Mouse (Mus musculus) forebrain, embryonic 15.5 days (tissue): Measurements from ENCODE around the gene Brd2. TPM values are rescaled to one million over a fixed set of nuclear protein-coding genes. Genes with fewer than 3 reads are reported as not detected.

Experiments used
- ATAC-seq: fragments of 200-750 bp; cut with Nextera tagmentation; replicated peaks from 2 replicates; pipeline ENCODE4 v1.8.0; 2017; ENCODE audit warnings: mild to moderate bottlenecking, moderate TSS enrichment, moderate library complexity
- H3K27ac ChIP-seq: fragments of 300-500 bp; sonication (generic); replicated peaks from 2 replicates; pipeline ENCODE4 v1.5.1; 2015; ENCODE audit warnings: mild to moderate bottlenecking, inconsistent platforms
- H3K27me3 ChIP-seq: fragments of 300-500 bp; sonication (generic); 2 replicates; pipeline ENCODE4 v1.6.1; 2015; ENCODE audit warnings: inconsistent platforms
- H3K36me3 ChIP-seq: fragments of 300-500 bp; sonication (generic); 2 replicates; pipeline ENCODE4 v1.6.1; 2015; ENCODE audit warnings: mild to moderate bottlenecking, inconsistent platforms
- H3K4me1 ChIP-seq: fragments of 300-500 bp; sonication (generic); 2 replicates; pipeline ENCODE4 v1.6.1; 2015; ENCODE audit warnings: inconsistent platforms
- H3K4me2 ChIP-seq: fragments of 300-500 bp; sonication (generic); replicated peaks from 2 replicates; pipeline ENCODE4 v1.6.1; 2015; ENCODE audit warnings: mild to moderate bottlenecking, inconsistent platforms
- H3K4me3 ChIP-seq: fragments of 300-500 bp; sonication (generic); 2 replicates; pipeline ENCODE4 v1.5.1; 2015; ENCODE audit warnings: mild to moderate bottlenecking, inconsistent platforms
- H3K9ac ChIP-seq: fragments of 300-500 bp; sonication (generic); replicated peaks from 2 replicates; pipeline ENCODE4 v1.6.1; 2015; ENCODE audit warnings: mild to moderate bottlenecking, inconsistent platforms
- H3K9me3 ChIP-seq: fragments of 300-500 bp; sonication (generic); 2 replicates; pipeline ENCODE4 v1.6.1; 2016; ENCODE audit warnings: inconsistent platforms
- WGBS: fragments of 180-500 bp; shearing (Covaris S2); methylation state at CpG from one replicate; pipeline ENCODE4 v1.1.7; 2015; ENCODE audit warnings: mixed read lengths; 5-methylcytosine and 5-hydroxymethylcytosine counted together
- polyA plus RNA-seq: library from polyadenylated mRNA; unstranded; fragments of >200 nt; fragmentation: Nextera tagmentation; extraction: Ambion mirVana; gene quantifications from 2 replicates; pipeline ENCODE4 v1.2.1, GENCODE M21; 2015

Brd2 gene
- polyA plus RNA-seq, 1 experiment from 2014 or later, result 133 TPM

- peak; percentile 18; the same call in 1 of the 2 replicates for ATAC-seq
- Histone ChIP-seq H3K4me2 (peak overlapping the region; percentile 26), H3K36me3 (no peaks in the 10 kb centered on the region), H3K27me3 (no peaks in the 10 kb centered on the region), H3K4me3 (peak overlapping the region; percentile 12), H3K9me3 (no peaks in the 10 kb centered on the region), H3K4me1 (peaks cover 30% of the 10 kb centered on the region), H3K9ac (0 out of 2 replicates have a peak overlapping the region, but pooled peaks have one; percentile 3), H3K27ac (peak overlapping the region; percentile 60)
- WGBS, result 21% methylated on average over 18 of the region's 18 CpGs
These were observed 6.7 kb upstream of the Brd2 start for GRCm38 (mm10) chr17:34128944-34129791.

GRCm38 (mm10) chr17:34128264-34128937 lies 6.0 kb upstream of the Brd2 start:
- Histone ChIP-seq H3K9ac (0 out of 2 replicates have a peak overlapping the region, but pooled peaks have one; percentile 3), H3K9me3 (no peaks in the 10 kb centered on the region), H3K27ac (peak overlapping the region; percentile 60), H3K4me2 (peak overlapping the region; percentile 26), H3K4me1 (peaks cover 38% of the 10 kb centered on the region), H3K36me3 (no peaks in the 10 kb centered on the region), H3K4me3 (peak overlapping the region; percentile 12), H3K27me3 (no peaks in the 10 kb centered on the region)
- WGBS, result 22% methylated on average over 13 of the region's 13 CpGs
- ATAC-seq, result 0 out of 2 replicates have a peak, but pooled peaks have one; percentile 57

GRCm38 (mm10) chr17:34127475-34127874 lies 5.0 kb upstream of the Brd2 start:
- no peak overlapping the region for H3K9ac ChIP-seq
- no peak overlapping the region for H3K4me2 ChIP-seq
- H3K36me3 ChIP-seq, result no peaks in the 10 kb centered on the region
- no peak overlapping the region for H3K27ac ChIP-seq
- ATAC-seq, result no peak
- H3K4me3 ChIP-seq, result no peak overlapping the region
- 21% methylated on average over 6 of the region's 6 CpGs for WGBS
- H3K9me3 ChIP-seq, result no peaks in the 10 kb centered on the region
- H3K27me3 ChIP-seq, result no peaks in the 10 kb centered on the region
- peaks cover 42% of the 10 kb centered on the region for H3K4me1 ChIP-seq

GRCm38 (mm10) chr17:34126826-34127420 lies 4.5 kb upstream of the Brd2 start:
- Histone ChIP-seq H3K4me3 (no peak overlapping the region), H3K9ac (no peak overlapping the region), H3K4me2 (no peak overlapping the region), H3K27me3 (no peaks in the 10 kb centered on the region), H3K4me1 (peaks cover 42% of the 10 kb centered on the region), H3K36me3 (no peaks in the 10 kb centered on the region), H3K9me3 (no peaks in the 10 kb centered on the region), H3K27ac (no peak overlapping the region)
- WGBS, result 59% methylated on average over 9 of the region's 9 CpGs
- ATAC-seq, result no peak

GRCm38 (mm10) chr17:34124649-34125048 lies 2.2 kb upstream of the Brd2 start:
- Histone ChIP-seq H3K36me3 (no peaks in the 10 kb centered on the region), H3K4me2 (no peak overlapping the region), H3K4me1 (peaks cover 42% of the 10 kb centered on the region), H3K9me3 (no peaks in the 10 kb centered on the region), H3K27ac (no peak overlapping the region), H3K4me3 (no peak overlapping the region), H3K27me3 (no peaks in the 10 kb centered on the region), H3K9ac (no peak overlapping the region)
- no peak for ATAC-seq
- WGBS, result 89% methylated on average over 6 of the region's 6 CpGs

- Histone ChIP-seq H3K9ac (peak overlapping the region; percentile 98), H3K27me3 (no peaks in the 10 kb centered on the region), H3K27ac (peak overlapping the region; percentile 100), H3K4me2 (peak overlapping the region; percentile 80), H3K9me3 (no peaks in the 10 kb centered on the region), H3K4me1 (peaks cover 33% of the 10 kb centered on the region), H3K4me3 (peak overlapping the region; percentile 90), H3K36me3 (no peaks in the 10 kb centered on the region)
- WGBS, result 4% methylated on average over 2 of the region's 2 CpGs
- ATAC-seq, result no peak
These were observed 1.1 kb upstream of the Brd2 start for GRCm38 (mm10) chr17:34123518-34123917.

- H3K27me3 ChIP-seq, result no peaks in the 10 kb centered on the region
- H3K9me3 ChIP-seq, result no peaks in the 10 kb centered on the region
- 1% methylated on average over 7 of the region's 7 CpGs for WGBS
- H3K27ac ChIP-seq, result peak overlapping the region; percentile 100
- peaks cover 29% of the 10 kb centered on the region for H3K4me1 ChIP-seq
- ATAC-seq, result no peak
- peak overlapping the region; percentile 98 for H3K9ac ChIP-seq
- peak overlapping the region; percentile 90 for H3K4me3 ChIP-seq
- H3K4me2 ChIP-seq, result peak overlapping the region; percentile 80
- H3K36me3 ChIP-seq, result no peaks in the 10 kb centered on the region
These were observed 677 bp upstream of the Brd2 start for GRCm38 (mm10) chr17:34123111-34123510.

GRCm38 (mm10) chr17:34121879-34122187 lies 601 bp downstream of the Brd2 start:
- Histone ChIP-seq H3K4me1 (peaks cover 30% of the 10 kb centered on the region), H3K27me3 (no peaks in the 10 kb centered on the region), H3K9me3 (no peaks in the 10 kb centered on the region), H3K4me2 (peak overlapping the region; percentile 80), H3K4me3 (peak overlapping the region; percentile 90), H3K36me3 (0 out of 2 replicates have a peak, but pooled peaks cover 3% of the 10 kb centered on the region), H3K9ac (peak overlapping the region; percentile 98), H3K27ac (peak overlapping the region; percentile 100)
- ATAC-seq, result no peak
- 2% methylated on average over 10 of the region's 10 CpGs for WGBS

GRCm38 (mm10) chr17:34121172-34121878 lies 1.1 kb downstream of the Brd2 start:
- Histone ChIP-seq H3K9ac (peak overlapping the region; percentile 98), H3K4me3 (peak overlapping the region; percentile 90), H3K4me1 (peaks cover 36% of the 10 kb centered on the region), H3K4me2 (peak overlapping the region; percentile 80), H3K36me3 (0 out of 2 replicates have a peak, but pooled peaks cover 4% of the 10 kb centered on the region), H3K27ac (peak overlapping the region; percentile 100), H3K9me3 (no peaks in the 10 kb centered on the region), H3K27me3 (no peaks in the 10 kb centered on the region)
- WGBS, result under 1% methylated on average over 34 of the region's 35 CpGs
- peak; percentile 18 for ATAC-seq

- H3K9me3 ChIP-seq, result no peaks in the 10 kb centered on the region
- H3K27me3 ChIP-seq, result no peaks in the 10 kb centered on the region
- H3K4me3 ChIP-seq, result peak overlapping the region; percentile 90
- ATAC-seq, result no peak
- 1% methylated on average over 31 of the region's 31 CpGs for WGBS
- H3K27ac ChIP-seq, result peak overlapping the region; percentile 100
- H3K36me3 ChIP-seq, result peaks cover 7% of the 10 kb centered on the region
- H3K9ac ChIP-seq, result peak overlapping the region; percentile 98
- peaks cover 39% of the 10 kb centered on the region for H3K4me1 ChIP-seq
- peak overlapping the region; percentile 80 for H3K4me2 ChIP-seq
These were observed 1.6 kb downstream of the Brd2 start for GRCm38 (mm10) chr17:34120814-34121171.

- Histone ChIP-seq H3K4me1 (peaks cover 41% of the 10 kb centered on the region), H3K9ac (peak overlapping the region; percentile 98), H3K4me2 (peak overlapping the region; percentile 80), H3K4me3 (peak overlapping the region; percentile 90), H3K36me3 (peaks cover 12% of the 10 kb centered on the region), H3K27ac (peak overlapping the region; percentile 100), H3K9me3 (no peaks in the 10 kb centered on the region), H3K27me3 (no peaks in the 10 kb centered on the region)
- WGBS, result under 1% methylated on average over 38 of the region's 42 CpGs
- no peak for ATAC-seq
These were observed 2.2 kb downstream of the Brd2 start for GRCm38 (mm10) chr17:34120180-34120723.
